10 mouse cellular contexts compared by ENCODE assay signal in the genomic region with DNA sequence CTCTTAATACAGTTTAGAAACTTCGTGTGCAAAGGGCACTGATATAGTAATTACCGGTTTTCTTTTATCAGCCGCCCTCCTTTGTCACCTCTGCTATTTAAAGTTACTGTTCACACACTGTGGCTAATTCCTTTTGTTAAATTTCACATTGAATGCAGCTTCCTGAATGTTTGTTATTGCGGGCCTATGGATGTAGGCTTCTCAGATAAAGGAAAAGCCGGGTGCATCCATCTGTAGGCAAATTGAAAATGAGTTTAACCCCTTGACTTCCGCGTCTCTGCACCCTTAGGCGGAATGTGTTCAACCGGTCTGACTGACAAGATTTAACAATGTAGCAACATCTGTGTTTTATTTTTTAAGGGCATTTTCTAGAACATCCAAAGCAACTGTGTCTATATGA.
DNase-seq lines count a peak whose midpoint lies in the region; ATAC-seq and TF ChIP-seq lines count a peak whose summit lies in the region.
"Had no signal": no experiment of that assay in that cellular context is flagged by ENCODE, and none has a peak within 500 bp of the region (broad histone marks: within the 10 kb centered on the region; RNA-seq: fewer than 3 reads in every experiment).

No protein-coding gene starts in this region.

- peaks cover 3% of the 10 kb centered on the region; the same call in 1 of the 2 replicates for H3K4me1 ChIP-seq in cerebellum, adult 2 months (ENCODE audit: control insufficient read depth, insufficient read depth, low read length)
- peaks cover 10% of the 10 kb centered on the region for H3K4me1 ChIP-seq in forebrain, embryonic 11.5 days (replicated peaks; ENCODE audit: control insufficient read depth, insufficient read depth, low read length)
- H3K4me1 ChIP-seq in hindbrain, postnatal 0 days (ENCODE audit: insufficient read depth, low read length) = peaks cover 10% of the 10 kb centered on the region
- H3K4me1 ChIP-seq in neural tube, embryonic 14.5 days (ENCODE audit: control insufficient read depth, insufficient read depth, low read length) = peaks cover 27% of the 10 kb centered on the region; the same call in 1 of the 2 replicates
- H3K4me1 ChIP-seq in intestine, embryonic 15.5 days (replicated peaks) = no peaks in the 10 kb centered on the region

- WGBS in cerebellum, adult 2 months = 73% methylated on average over 9 of the region's 9 CpGs
- 3% methylated on average over 9 of the region's 9 CpGs for WGBS in forebrain, embryonic 11.5 days
- 12% methylated on average over 9 of the region's 9 CpGs for WGBS in hindbrain, postnatal 0 days
- WGBS in neural tube, embryonic 14.5 days = 4% methylated on average over 9 of the region's 9 CpGs
- 57% methylated on average over 9 of the region's 9 CpGs for WGBS in intestine, embryonic 15.5 days

- H3K4me2 ChIP-seq in forebrain, embryonic 11.5 days (ENCODE audit: low read depth, low read length, severe bottlenecking) = peak overlapping the region; percentile 56
- peak overlapping the region; percentile 72; the same call in 1 of the 2 replicates for H3K4me2 ChIP-seq in hindbrain, postnatal 0 days (ENCODE audit: low read depth, low read length)
- peak overlapping the region; percentile 58; the same call in 1 of the 2 replicates for H3K4me2 ChIP-seq in neural tube, embryonic 14.5 days (ENCODE audit: low read depth, low read length)
- no peak overlapping the region for H3K4me2 ChIP-seq in intestine, embryonic 15.5 days (replicated peaks)

- H3K4me3 ChIP-seq in cerebellum, adult 2 months (replicated peaks; ENCODE audit: insufficient read depth, low read depth, low read length) = no peak overlapping the region
- H3K4me3 ChIP-seq in forebrain, embryonic 11.5 days (ENCODE audit: low read depth, low read length) = no peak overlapping the region
- no peak overlapping the region for H3K4me3 ChIP-seq in hindbrain, postnatal 0 days (ENCODE audit: low read length)
- no peak overlapping the region for H3K4me3 ChIP-seq in neural tube, embryonic 14.5 days (ENCODE audit: low read depth, low read length)
- no peak overlapping the region for H3K4me3 ChIP-seq in intestine, embryonic 15.5 days (replicated peaks)

- H3K27ac ChIP-seq in cerebellum, adult 2 months (ENCODE audit: insufficient read depth, low read length) = no peak overlapping the region
- peak overlapping the region; percentile 84; the same call in 1 of the 2 replicates for H3K27ac ChIP-seq in forebrain, embryonic 11.5 days (ENCODE audit: low read depth, low read length)
- peak overlapping the region; percentile 80 for H3K27ac ChIP-seq in hindbrain, postnatal 0 days
- peak overlapping the region; percentile 87; the same call in 1 of the 2 replicates for H3K27ac ChIP-seq in neural tube, embryonic 14.5 days (ENCODE audit: low read depth, low read length)
- no peak overlapping the region for H3K27ac ChIP-seq in intestine, embryonic 15.5 days
- H3K27ac ChIP-seq: limb, embryonic 15.5 days had no signal

- peak overlapping the region; percentile 55; the same call in 1 of the 2 replicates for H3K9ac ChIP-seq in forebrain, embryonic 11.5 days (ENCODE audit: low read length)
- no peak overlapping the region for H3K9ac ChIP-seq in hindbrain, postnatal 0 days (replicated peaks; ENCODE audit: low read length)
- no peak overlapping the region for H3K9ac ChIP-seq in neural tube, embryonic 14.5 days (replicated peaks; ENCODE audit: low read depth, low read length)
- no peak overlapping the region for H3K9ac ChIP-seq in intestine, embryonic 15.5 days
- H3K9ac ChIP-seq: limb, embryonic 15.5 days had no signal

- peak; percentile 42 to 44 for DNase-seq in cerebellum, postnatal 10 days
- DNase-seq in cerebellum, adult 2 months = no peak
- peak; percentile 66 for DNase-seq in forebrain, embryonic 11.5 days (ENCODE audit: low spot score)
- DNase-seq in hindbrain, postnatal 0 days (ENCODE audit: low spot score) = peak; percentile 52
- DNase-seq in MN1 (ENCODE audit: low spot score) = no peak
- no peak for DNase-seq in kidney, postnatal 36 days

- no peaks in the 10 kb centered on the region for H3K36me3 ChIP-seq in forebrain, embryonic 11.5 days (ENCODE audit: control insufficient read depth, insufficient read depth, low read length)
- H3K36me3 ChIP-seq in hindbrain, postnatal 0 days (ENCODE audit: insufficient read depth, low read length) = no peaks in the 10 kb centered on the region
- no peaks in the 10 kb centered on the region for H3K36me3 ChIP-seq in neural tube, embryonic 14.5 days (ENCODE audit: control insufficient read depth, insufficient read depth, low read length)
- no peaks in the 10 kb centered on the region for H3K36me3 ChIP-seq in intestine, embryonic 15.5 days
- H3K36me3 ChIP-seq: limb, embryonic 15.5 days had no signal

- no peaks in the 10 kb centered on the region for H3K9me3 ChIP-seq in forebrain, embryonic 11.5 days (ENCODE audit: control insufficient read depth, low read length)
- no peaks in the 10 kb centered on the region for H3K9me3 ChIP-seq in hindbrain, postnatal 0 days (ENCODE audit: low read length)
- H3K9me3 ChIP-seq in neural tube, embryonic 14.5 days (ENCODE audit: control insufficient read depth, low read length) = no peaks in the 10 kb centered on the region
- no peaks in the 10 kb centered on the region for H3K9me3 ChIP-seq in intestine, embryonic 15.5 days
- H3K9me3 ChIP-seq: limb, embryonic 15.5 days had no signal

- no peaks in the 10 kb centered on the region for H3K27me3 ChIP-seq in cerebellum, adult 2 months (ENCODE audit: control insufficient read depth, insufficient read depth, low read length)
- H3K27me3 ChIP-seq in forebrain, embryonic 11.5 days (ENCODE audit: control insufficient read depth, insufficient read depth, low read length) = no peaks in the 10 kb centered on the region
- no peaks in the 10 kb centered on the region for H3K27me3 ChIP-seq in hindbrain, postnatal 0 days (ENCODE audit: insufficient read depth, low read length)
- no peaks in the 10 kb centered on the region for H3K27me3 ChIP-seq in neural tube, embryonic 14.5 days (ENCODE audit: control insufficient read depth, insufficient read depth, low read length)
- no peaks in the 10 kb centered on the region; the same call in 1 of the 2 replicates for H3K27me3 ChIP-seq in intestine, embryonic 15.5 days (replicated peaks)
- H3K27me3 ChIP-seq: limb, embryonic 15.5 days had no signal

- no peak for TF ChIP-seq CTCF in cerebellum, adult 2 months (IDR thresholded peaks at IDR 0.05; ENCODE audit: borderline replicate concordance, insufficient read depth, low read depth, low read length)
- TF ChIP-seq CTCF in hindbrain, postnatal 0 days (IDR thresholded peaks at IDR 0.05; ENCODE audit: low read depth) = no peak

- ATAC-seq in forebrain, embryonic 11.5 days (replicated peaks; ENCODE audit: low FRiP score) = peak; percentile 26; the same call in 1 of the 2 replicates
- no peak for ATAC-seq in hindbrain, postnatal 0 days
- ATAC-seq in neural tube, embryonic 14.5 days (ENCODE audit: low read depth) = no peak
- ATAC-seq in intestine, embryonic 15.5 days = no peak
- ATAC-seq: intestine, embryonic 16.5 days had no signal

- TF ChIP-seq POLR2A in cerebellum, adult 2 months (IDR thresholded peaks at IDR 0.05; ENCODE audit: borderline replicate concordance, insufficient read depth, low read length) = no peak

Comparison
In these comparisons a context has a peak if more than half of its experiments do, and no peak if none do; other contexts are left out.
1. DNase-seq: peak in cerebellum, postnatal 10 days (2 of 2), forebrain, embryonic 11.5 days (single experiment) and hindbrain, postnatal 0 days (single experiment); none in cerebellum, adult 2 months (0 of 2), MN1 (single experiment) and kidney, postnatal 36 days (0 of 2).
2. H3K27ac ChIP-seq: peak in forebrain, embryonic 11.5 days (single experiment), hindbrain, postnatal 0 days (single experiment) and neural tube, embryonic 14.5 days (single experiment); none in cerebellum, adult 2 months (single experiment) and intestine, embryonic 15.5 days (single experiment).